Mouse (Mus musculus): ENCODE results near the gene Psg20. TPM values are rescaled to one million over a fixed set of nuclear protein-coding genes. Genes with fewer than 3 reads are reported as not detected.

Psg20 gene
- total and polyA plus RNA-seq, 3 experiments, result not detected

- TF ChIP-seq RCOR1 (IDR thresholded peaks at IDR 0.05; ENCODE audit: low read depth, low read length) (no peak), TCF12 (IDR thresholded peaks at IDR 0.05; ENCODE audit: low read depth, low read length) (no peak), TBP (IDR thresholded peaks at IDR 0.05; ENCODE audit: low read depth, low read length) (no peak), ELF1 (IDR thresholded peaks at IDR 0.05; ENCODE audit: low read depth, low read length) (no peak)
- no peaks in the 10 kb centered on the region for H3K79me2 ChIP-seq (ENCODE audit: control insufficient read depth, insufficient read depth, low read length, poor library complexity)
- no peak overlapping the region for H3K4me3 ChIP-seq (ENCODE audit: control insufficient read depth in 1 of 2, insufficient read depth in 1 of 2, low read depth in 2 of 2, low read length in 2 of 2)
- DNase-seq (ENCODE audit: low read depth, low spot score), result no peak
- no peaks in the 10 kb centered on the region for H3K36me3 ChIP-seq (ENCODE audit: control insufficient read depth in 1 of 2, insufficient read depth in 2 of 2, low read length in 2 of 2)
- no peak overlapping the region for H3K27ac ChIP-seq (ENCODE audit: control insufficient read depth, low read depth, low read length)
- no peaks in the 10 kb centered on the region for H3K4me1 ChIP-seq (ENCODE audit: control insufficient read depth in 1 of 2, insufficient read depth in 2 of 2, low read length in 2 of 2)
- H3K27me3 ChIP-seq (ENCODE audit: control insufficient read depth in 1 of 2, insufficient read depth in 2 of 2, low read length in 2 of 2), result no peaks in the 10 kb centered on the region
- no peaks in the 10 kb centered on the region for H3K9me3 ChIP-seq (replicated peaks; ENCODE audit: insufficient read depth, low read length)
- H3K9ac ChIP-seq (ENCODE audit: control insufficient read depth, low read depth, low read length, poor library complexity, severe bottlenecking), result no peak overlapping the region
Measured at GRCm38 (mm10) chr7:18724001-18724400, 38.0 kb upstream of the Psg20 start.

- Histone ChIP-seq H3K27ac (ENCODE audit: control insufficient read depth, low read depth, low read length) (no peak within 1 kb of the TSS), H3K27me3 (ENCODE audit: control insufficient read depth in 1 of 2, insufficient read depth in 2 of 2, low read length in 2 of 2) (no peaks in the 10 kb centered on the region)
Measured at GRCm38 (mm10) chr7:18717790-18718189, 31.8 kb upstream of the Psg20 start, which contains the start of gene Psg22. TSS of gene Psg22 (plus strand) at chr7:18718090.

GRCm38 (mm10) chr7:18715546-18715945, 29.6 kb upstream of the Psg20 start:
- H3K36me3 ChIP-seq (ENCODE audit: control insufficient read depth in 1 of 2, insufficient read depth in 2 of 2, low read length in 2 of 2), result no peaks in the 10 kb centered on the region
- no peak for TF ChIP-seq TAL1 (IDR thresholded peaks at IDR 0.05; ENCODE audit: low read length)
- TF ChIP-seq MXI1 (IDR thresholded peaks at IDR 0.05; ENCODE audit: low read depth, low read length), result no peak
- no peak for TF ChIP-seq MAZ (IDR thresholded peaks at IDR 0.05; ENCODE audit: low read depth, low read length)
- no peak for TF ChIP-seq MAFK (IDR thresholded peaks at IDR 0.05; ENCODE audit: borderline replicate concordance, low read depth, low read length)
- TF ChIP-seq KAT2A (conservative IDR thresholded peaks at IDR 0.05; ENCODE audit: low read depth, low read length), result no peak
- no peak for TF ChIP-seq RAD21 (IDR thresholded peaks at IDR 0.05; ENCODE audit: low read depth, low read length)
- no peak for TF ChIP-seq MYB (IDR thresholded peaks at IDR 0.05; ENCODE audit: low read depth, low read length)
- TF ChIP-seq SIN3A (IDR thresholded peaks at IDR 0.05; ENCODE audit: low read length), result no peak
- TF ChIP-seq ZKSCAN1 (IDR thresholded peaks at IDR 0.05; ENCODE audit: low read depth, low read length), result no peak
- no peak for TF ChIP-seq ETS1 (IDR thresholded peaks at IDR 0.05; ENCODE audit: low read depth, low read length)
- TF ChIP-seq ZMIZ1 (IDR thresholded peaks at IDR 0.05; ENCODE audit: low read depth, low read length), result no peak
- no peak for TF ChIP-seq USF1 (IDR thresholded peaks at IDR 0.05; ENCODE audit: low read depth, low read length)
- TF ChIP-seq POLR2A (IDR thresholded peaks at IDR 0.05; ENCODE audit: control insufficient read depth in 1 of 2, insufficient read depth in 1 of 2, low read depth in 1 of 2, low read length in 2 of 2, poor library complexity in 1 of 2), result no peak
- TF ChIP-seq ELF1 (IDR thresholded peaks at IDR 0.05; ENCODE audit: low read depth, low read length), result no peak

More at GRCm38 (mm10) chr7:18717790-18718189, 31.8 kb upstream of the Psg20 start, which contains the start of gene Psg22:
- DNase-seq (ENCODE audit: low read depth, low spot score), result no peak
- Histone ChIP-seq H3K4me1 (ENCODE audit: control insufficient read depth in 1 of 2, insufficient read depth in 2 of 2, low read length in 2 of 2) (no peaks in the 10 kb centered on the region), H3K79me2 (ENCODE audit: control insufficient read depth, insufficient read depth, low read length, poor library complexity) (no peaks in the 10 kb centered on the region), H3K4me3 (ENCODE audit: control insufficient read depth in 1 of 2, insufficient read depth in 1 of 2, low read depth in 2 of 2, low read length in 2 of 2) (no peak within 1 kb of the TSS), H3K9me3 (replicated peaks; ENCODE audit: insufficient read depth, low read length) (no peaks in the 10 kb centered on the region), H3K36me3 (ENCODE audit: control insufficient read depth in 1 of 2, insufficient read depth in 2 of 2, low read length in 2 of 2) (no peaks in the 10 kb centered on the region), H3K9ac (ENCODE audit: control insufficient read depth, low read depth, low read length, poor library complexity, severe bottlenecking) (no peak within 1 kb of the TSS)
- no peak for TF ChIP-seq MAFK (IDR thresholded peaks at IDR 0.05; ENCODE audit: borderline replicate concordance, low read depth, low read length)
- no peak for TF ChIP-seq RCOR1 (IDR thresholded peaks at IDR 0.05; ENCODE audit: low read depth, low read length)
- TF ChIP-seq ZKSCAN1 (IDR thresholded peaks at IDR 0.05; ENCODE audit: low read depth, low read length), result no peak
- TF ChIP-seq POLR2A (IDR thresholded peaks at IDR 0.05; ENCODE audit: control insufficient read depth in 1 of 2, insufficient read depth in 1 of 2, low read depth in 1 of 2, low read length in 2 of 2, poor library complexity in 1 of 2), result no peak

More at GRCm38 (mm10) chr7:18715546-18715945, 29.6 kb upstream of the Psg20 start:
- H3K4me3 ChIP-seq (ENCODE audit: control insufficient read depth in 1 of 2, insufficient read depth in 1 of 2, low read depth in 2 of 2, low read length in 2 of 2), result no peak overlapping the region
- no peak overlapping the region for H3K27ac ChIP-seq (ENCODE audit: control insufficient read depth, low read depth, low read length)
- no peak for DNase-seq (ENCODE audit: low read depth, low spot score)
- H3K9me3 ChIP-seq (replicated peaks; ENCODE audit: insufficient read depth, low read length), result no peaks in the 10 kb centered on the region
- H3K27me3 ChIP-seq (ENCODE audit: control insufficient read depth in 1 of 2, insufficient read depth in 2 of 2, low read length in 2 of 2), result no peaks in the 10 kb centered on the region
- no peaks in the 10 kb centered on the region for H3K79me2 ChIP-seq (ENCODE audit: control insufficient read depth, insufficient read depth, low read length, poor library complexity)
- no peak overlapping the region for H3K9ac ChIP-seq (ENCODE audit: control insufficient read depth, low read depth, low read length, poor library complexity, severe bottlenecking)
- H3K4me1 ChIP-seq (ENCODE audit: control insufficient read depth in 1 of 2, insufficient read depth in 2 of 2, low read length in 2 of 2), result no peaks in the 10 kb centered on the region

All from MEL (cell line).